Mouse (Mus musculus): ENCODE results near the gene Haspin. TPM values are rescaled to one million over a fixed set of nuclear protein-coding genes. Genes with fewer than 3 reads are reported as not detected.
A peak's percentile ranks its signal among the peaks of the same experiment; 100 is the strongest.

The Haspin gene
- total RNA-seq, 1 experiment from 2014 or later = 1.6 TPM

DNA sequence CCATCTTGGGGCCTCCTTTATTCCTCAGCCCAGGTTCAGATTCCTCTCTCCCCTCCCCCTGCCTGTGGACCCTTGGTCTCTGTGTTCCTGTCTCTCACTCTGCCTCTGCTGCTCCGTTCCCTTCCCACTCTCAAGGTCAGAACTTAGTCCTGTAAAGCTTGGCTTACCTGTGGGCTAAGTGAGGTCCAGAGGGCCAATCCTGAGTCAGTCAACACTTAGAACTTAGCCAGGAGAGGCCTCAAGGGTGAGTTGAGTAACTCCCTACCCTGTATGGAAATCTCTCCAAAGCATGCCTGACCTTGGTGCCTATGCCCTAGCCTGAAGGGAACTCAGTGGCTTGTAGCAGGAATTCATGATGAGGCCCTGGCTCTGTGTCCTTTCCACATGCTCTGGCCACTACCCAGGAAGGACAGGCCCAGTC lies 6.2 kb upstream of the Haspin start:
- no peak for DNase-seq

- no peak for DNase-seq
These were observed 978 bp downstream of the Haspin start for GRCm38 (mm10) chr11:73137116-73137515.

- no peak for DNase-seq
These were observed 1.5 kb downstream of the Haspin start for GRCm38 (mm10) chr11:73136587-73136986.

GRCm38 (mm10) chr11:73134222-73134621 lies 3.9 kb downstream of the Haspin start:
- no peak for DNase-seq

DNA sequence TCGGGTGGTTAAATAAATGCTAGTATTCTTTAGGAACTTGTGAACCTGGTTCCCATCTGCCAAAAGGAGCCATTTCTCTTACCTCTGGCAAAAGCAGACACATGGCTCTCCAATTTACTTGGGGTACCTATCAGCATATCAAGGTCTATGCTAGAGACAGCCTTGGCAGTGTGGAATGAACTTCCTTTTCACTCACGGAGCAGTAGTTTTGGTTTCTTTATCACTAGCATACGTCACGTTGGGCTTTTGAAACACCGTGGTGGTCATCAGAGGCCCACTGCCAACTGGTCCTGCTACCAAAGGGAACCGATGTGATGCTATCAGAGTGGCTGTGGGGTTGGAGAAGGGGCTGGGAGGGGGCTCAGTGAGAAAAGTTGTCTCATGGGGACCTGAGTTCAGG lies 5.1 kb downstream of the Haspin start:
- DNase-seq = no peak

DNA sequence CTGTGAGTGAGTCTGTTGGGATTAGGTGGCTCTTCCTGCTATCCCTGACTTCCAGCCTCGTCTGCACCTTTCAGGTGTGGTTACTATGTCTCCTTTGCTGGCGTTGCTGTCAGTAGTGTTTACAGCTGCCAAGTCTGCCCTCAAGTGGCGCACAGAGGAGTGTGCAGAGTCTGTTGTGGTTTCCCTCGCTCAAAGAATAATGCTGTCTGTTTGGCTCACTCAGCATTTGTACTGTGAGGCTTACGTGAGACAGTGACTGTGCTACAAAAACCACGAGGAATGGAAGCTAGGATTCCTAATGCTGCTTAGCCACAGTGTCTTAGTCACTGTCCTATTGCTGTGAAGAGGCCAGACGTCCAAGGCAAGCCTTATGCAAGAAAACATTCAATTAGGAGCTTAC lies 7.1 kb downstream of the Haspin start:
- DNase-seq = no peak

DNA sequence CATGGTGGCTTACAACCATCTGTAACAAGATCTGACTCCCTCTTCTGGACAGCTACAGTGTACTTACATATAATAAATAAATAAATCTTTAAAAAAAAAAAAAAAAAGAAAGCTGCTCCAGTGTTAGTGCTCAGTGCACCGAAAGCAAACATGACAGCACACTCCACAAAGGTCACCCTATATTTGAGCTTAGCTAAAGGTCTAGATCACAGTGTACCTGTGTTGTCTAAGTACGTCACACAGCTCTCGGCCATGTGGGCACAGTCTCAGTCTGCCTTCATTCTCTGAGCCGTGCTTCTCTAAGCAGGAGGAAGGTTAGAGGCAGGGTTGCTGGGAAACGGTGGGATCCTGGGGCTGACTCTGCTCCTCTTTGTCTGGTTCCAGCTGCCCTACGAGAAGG lies 11.6 kb downstream of the Haspin start:
- DNase-seq = no peak

GRCm38 (mm10) chr11:73111414-73111813 lies 26.7 kb downstream of the Haspin start:
- no peak for DNase-seq

DNA sequence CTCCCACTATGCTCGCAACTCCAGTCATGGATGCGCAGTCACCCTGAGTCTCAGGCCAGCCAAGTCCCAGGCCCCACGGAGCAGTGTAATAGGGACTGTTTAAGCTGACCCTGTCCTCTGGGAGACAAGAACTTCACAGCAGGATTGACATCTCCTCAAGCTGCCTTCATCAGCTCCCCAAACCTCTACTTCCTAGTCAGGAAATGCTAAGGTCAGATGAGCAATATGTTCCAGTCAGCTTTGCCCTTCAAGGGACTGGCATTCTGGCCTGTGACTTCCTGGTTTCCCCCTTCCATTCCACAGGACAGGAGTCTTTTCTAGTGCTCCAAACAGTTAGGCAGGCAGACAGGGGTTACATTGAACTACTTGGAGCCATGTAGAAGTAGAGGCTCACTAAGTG lies 28.2 kb downstream of the Haspin start:
- DNase-seq = no peak

DNA sequence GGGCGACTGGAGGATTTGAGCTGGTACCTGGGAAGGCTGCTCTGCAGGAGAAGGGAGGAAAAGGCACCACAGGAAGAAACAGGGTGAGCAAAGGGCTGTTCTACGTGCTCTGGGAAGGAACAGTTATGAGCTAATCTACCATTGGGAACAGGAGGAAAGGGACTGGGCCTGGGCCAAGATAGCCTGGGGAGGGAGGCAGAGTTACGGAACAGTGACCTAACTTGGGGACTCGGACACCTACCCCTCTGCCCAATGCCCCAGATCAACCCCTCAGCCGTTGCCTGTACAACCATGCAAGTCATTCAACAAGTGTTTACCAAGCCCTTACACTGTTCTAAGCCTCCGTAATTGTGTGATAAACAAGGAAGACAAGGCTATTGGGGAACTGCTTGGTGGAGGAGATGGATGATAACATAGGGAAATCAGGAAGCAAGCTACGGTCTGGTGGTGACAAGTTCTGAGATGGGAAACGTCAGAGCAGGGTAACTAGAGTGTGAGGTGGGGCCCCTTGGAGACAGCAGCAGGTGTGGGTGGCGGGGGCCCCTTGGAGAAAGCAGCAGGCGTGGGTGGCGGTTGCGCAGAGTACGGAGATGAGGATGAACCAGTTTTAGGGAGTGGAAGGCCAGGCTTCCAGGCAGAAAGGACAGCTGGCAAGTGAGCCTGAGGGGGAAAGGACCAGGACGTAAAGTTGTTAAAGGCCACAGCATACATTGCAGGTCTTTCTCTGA lies 29.0 kb downstream of the Haspin start:
- no peak for DNase-seq

DNA sequence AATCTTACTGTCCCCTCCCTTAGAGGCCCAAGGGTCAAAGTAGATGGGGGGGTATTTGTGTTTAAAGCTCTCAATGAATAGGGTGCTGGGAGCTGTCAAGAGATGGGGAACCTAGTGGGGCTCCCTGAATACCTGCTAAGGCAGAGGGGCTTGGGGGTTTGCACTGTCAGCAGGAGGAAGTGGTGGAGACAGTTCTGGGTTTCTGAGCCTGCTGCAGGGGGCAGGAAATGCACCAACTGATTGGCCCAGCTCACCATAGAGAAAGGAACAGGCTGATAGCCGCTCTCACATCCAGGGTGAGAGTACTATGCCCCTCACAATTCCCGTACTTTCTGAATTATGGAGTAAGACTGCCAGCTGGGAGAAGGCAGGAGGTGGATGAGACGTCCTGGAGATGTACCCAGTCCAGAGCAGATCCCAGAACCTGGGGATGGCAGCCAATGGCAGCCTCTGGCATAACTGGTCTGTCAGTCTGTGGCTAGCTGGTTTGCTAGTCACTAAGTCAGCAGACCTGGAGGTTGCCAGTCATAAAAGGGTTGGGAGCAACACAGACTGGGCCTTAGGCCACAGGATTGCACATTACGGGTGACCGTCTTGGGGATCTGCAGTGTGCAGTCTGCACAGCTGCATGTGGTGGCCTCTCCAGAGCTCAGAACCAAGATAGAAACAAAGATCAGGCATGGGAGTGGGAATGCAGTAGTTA lies 29.7 kb downstream of the Haspin start:
- no peak for DNase-seq

- peak; percentile 48 for DNase-seq
These were observed 30.7 kb downstream of the Haspin start for GRCm38 (mm10) chr11:73107358-73107757.

- no peak for DNase-seq
These were observed 32.8 kb downstream of the Haspin start for GRCm38 (mm10) chr11:73105246-73105645.

- DNase-seq = no peak
These were observed 36.8 kb downstream of the Haspin start for GRCm38 (mm10) chr11:73101308-73101707.

DNA sequence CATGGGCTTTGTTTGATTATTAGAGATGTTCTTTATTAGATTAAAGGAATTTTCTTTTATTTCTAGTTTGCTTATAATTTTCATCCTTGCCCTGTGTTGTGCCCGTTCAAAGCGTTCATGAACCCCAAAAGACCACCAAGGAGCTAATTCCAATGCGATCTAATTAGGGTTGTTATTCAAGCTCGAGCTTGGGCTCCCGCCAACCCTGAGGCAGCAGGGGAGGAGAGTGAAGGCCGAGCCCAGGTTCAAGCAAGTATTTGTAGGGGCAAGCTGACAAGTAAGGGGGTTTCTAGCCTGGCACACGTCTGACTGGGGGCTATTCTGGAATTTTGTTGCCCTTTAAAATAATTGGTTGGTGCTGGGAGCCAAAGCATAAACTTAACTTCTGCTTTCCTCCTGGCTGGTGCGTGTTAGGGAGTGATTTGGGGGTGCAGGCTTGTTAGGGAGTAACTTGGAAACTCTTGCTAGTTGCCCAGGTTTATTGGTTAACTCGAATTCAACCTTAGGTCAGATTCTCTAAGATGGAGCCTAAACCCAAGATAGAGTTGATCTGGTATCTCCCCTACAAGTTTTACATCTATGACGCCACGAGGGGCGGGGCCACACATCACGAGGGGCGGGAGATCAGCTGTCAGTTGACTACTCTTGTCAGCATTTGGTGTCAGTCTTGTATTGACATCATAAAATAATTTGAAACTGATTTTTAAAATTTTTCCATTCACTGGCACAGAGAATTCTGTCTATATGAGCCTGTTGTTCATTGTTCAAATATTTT lies 37.9 kb downstream of the Haspin start:
- DNase-seq = no peak

DNA sequence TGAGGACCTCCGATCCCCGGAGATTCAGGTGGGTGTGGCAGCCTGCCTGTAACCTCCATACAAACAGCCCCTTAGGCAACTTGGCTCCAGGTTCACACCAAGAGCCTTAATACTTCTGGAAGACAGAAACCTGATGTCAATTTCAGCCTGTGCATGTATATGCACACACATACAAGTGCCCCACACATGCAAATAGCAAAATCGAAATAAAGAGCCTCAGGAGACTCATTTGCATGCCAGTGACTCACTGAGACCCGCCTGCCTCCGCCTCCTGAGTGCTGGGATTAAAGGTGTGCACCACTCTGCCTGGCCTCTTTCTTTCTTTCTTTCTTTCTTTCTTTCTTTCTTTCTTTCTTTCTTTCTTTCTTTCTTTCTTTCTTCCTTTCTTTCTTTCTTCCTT lies 39.2 kb downstream of the Haspin start:
- DNase-seq = no peak

GRCm38 (mm10) chr11:73094231-73094995 lies 43.7 kb downstream of the Haspin start:
- DNase-seq = no peak

GRCm38 (mm10) chr11:73092877-73093276 lies 45.2 kb downstream of the Haspin start:
- no peak for DNase-seq

GRCm38 (mm10) chr11:73092057-73092456 lies 46.0 kb downstream of the Haspin start:
- no peak for DNase-seq

DNA sequence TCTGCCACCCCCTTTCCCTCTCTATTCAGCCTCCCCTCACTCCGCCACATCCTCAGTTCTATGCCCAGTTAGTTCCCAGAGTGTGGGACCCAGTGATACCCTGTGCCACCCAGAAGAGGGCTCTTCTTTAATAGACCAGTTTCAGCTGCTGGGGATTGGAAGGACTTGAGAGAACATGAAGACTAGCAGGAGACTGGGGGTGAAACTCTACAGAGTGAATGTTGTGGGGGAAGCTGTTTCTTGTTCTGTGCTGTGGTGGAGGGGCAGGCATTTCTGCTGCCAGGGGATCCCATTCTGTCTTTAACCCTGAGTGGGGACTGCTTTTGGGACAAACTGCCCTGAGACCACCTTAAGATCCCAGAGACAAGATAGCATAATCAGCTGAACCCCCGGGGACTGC lies 47.3 kb downstream of the Haspin start:
- no peak for DNase-seq

DNA sequence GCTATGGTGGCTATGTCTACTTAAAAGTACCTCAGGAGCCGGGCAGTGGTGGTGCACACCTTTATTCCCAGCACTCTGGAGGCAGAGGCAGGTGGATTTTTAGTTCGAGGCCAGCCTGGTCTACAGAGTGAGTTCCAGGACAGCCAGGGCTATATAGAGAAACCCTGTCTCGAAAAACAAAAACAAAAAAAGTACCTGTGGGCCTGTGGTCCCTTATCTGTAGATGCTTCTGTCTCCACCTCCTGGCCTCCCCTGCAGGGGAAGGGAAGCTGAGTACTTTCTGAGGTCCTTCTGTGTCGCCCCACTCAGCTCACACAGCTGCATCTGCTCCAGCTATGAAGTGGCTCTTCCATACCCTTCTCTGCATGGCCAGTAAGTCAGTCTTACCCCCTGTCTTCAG lies 47.8 kb downstream of the Haspin start, which contains the start of gene Itgae:
TSS of gene Itgae (plus strand) at position 301 of the 400 bp plus-strand sequence.
- no peak for DNase-seq
